Mouse (Mus musculus): Measurements from ENCODE around the gene Cldn34b2. TPM values are rescaled to one million over a fixed set of nuclear protein-coding genes. Genes with fewer than 3 reads are reported as not detected.
"Not testable (repeated sequence)": the region's sequence is repeated elsewhere in the genome, so short reads cannot be mapped to it uniquely, and the experiment has no call there.

Cldn34b2 gene
- not detected in 2 replicates for polyA plus RNA-seq (2012; rRNA removed)
- not detected in 2 replicates for polyA plus RNA-seq (2014; fragmentation: Nextera tagmentation; extraction: Ambion mirVana)

GRCm38 (mm10) chrX:155128312-155128711 is at the start of gene Cldn34b2:
Cldn34b2 (minus strand) TSS chrX:155128412.
- not testable (repeated sequence) for ATAC-seq (ENCODE audit: insufficient read depth)

GRCm38 (mm10) chrX:155177640-155178039 is 49.4 kb upstream of the Cldn34b2 start:
- Histone ChIP-seq H3K36me3 (replicated peaks; ENCODE audit: control insufficient read depth, insufficient read depth, low read depth) (no peaks in the 10 kb centered on the region), H3K9me3 (ENCODE audit: control insufficient read depth, low read length) (no peaks in the 10 kb centered on the region), H3K4me2 (ENCODE audit: low read depth) (no peak overlapping the region), H3K27me3 (ENCODE audit: control insufficient read depth, insufficient read depth, low read length) (no peaks in the 10 kb centered on the region), H3K4me1 (replicated peaks; ENCODE audit: control insufficient read depth in 2 of 2, insufficient read depth in 2 of 2, low read length in 1 of 2) (no peaks in the 10 kb centered on the region), H3K27ac (no peak overlapping the region), H3K9ac (replicated peaks) (no peak overlapping the region), H3K4me3 (ENCODE audit: insufficient read depth in 1 of 2, low read depth in 2 of 2, low read length in 2 of 2) (no peak overlapping the region)
- ATAC-seq (ENCODE audit: insufficient read depth) (no peak), DNase-seq (ENCODE audit: low read depth in 3 of 3, low spot score in 3 of 3) (no peak)
- no peak for TF ChIP-seq EP300 (IDR thresholded peaks at IDR 0.05; ENCODE audit: low read depth)
- TF ChIP-seq CTCF (IDR thresholded peaks at IDR 0.05; ENCODE audit: low read depth): no peak
- whole genome bisulfite sequencing (ENCODE audit: insufficient replicate concordance): 44% methylated on average over 2 of the region's 2 CpGs

More at GRCm38 (mm10) chrX:155128312-155128711, at the start of gene Cldn34b2:
- H3K9ac ChIP-seq (replicated peaks); H3K4me2 ChIP-seq (ENCODE audit: low read depth); H3K4me3 ChIP-seq (ENCODE audit: insufficient read depth in 1 of 2, low read depth in 2 of 2, low read length in 2 of 2); H3K27me3 ChIP-seq (ENCODE audit: control insufficient read depth, insufficient read depth, low read length); DNase-seq (ENCODE audit: low read depth in 3 of 3, low spot score in 3 of 3); H3K36me3 ChIP-seq (replicated peaks; ENCODE audit: control insufficient read depth, insufficient read depth, low read depth); H3K4me1 ChIP-seq (replicated peaks; ENCODE audit: control insufficient read depth in 2 of 2, insufficient read depth in 2 of 2, low read length in 1 of 2); H3K9me3 ChIP-seq (ENCODE audit: control insufficient read depth, low read length); H3K27ac ChIP-seq: not testable (repeated sequence)
- WGBS (ENCODE audit: insufficient replicate concordance): 58% methylated on average over 3 of the region's 3 CpGs

DNA sequence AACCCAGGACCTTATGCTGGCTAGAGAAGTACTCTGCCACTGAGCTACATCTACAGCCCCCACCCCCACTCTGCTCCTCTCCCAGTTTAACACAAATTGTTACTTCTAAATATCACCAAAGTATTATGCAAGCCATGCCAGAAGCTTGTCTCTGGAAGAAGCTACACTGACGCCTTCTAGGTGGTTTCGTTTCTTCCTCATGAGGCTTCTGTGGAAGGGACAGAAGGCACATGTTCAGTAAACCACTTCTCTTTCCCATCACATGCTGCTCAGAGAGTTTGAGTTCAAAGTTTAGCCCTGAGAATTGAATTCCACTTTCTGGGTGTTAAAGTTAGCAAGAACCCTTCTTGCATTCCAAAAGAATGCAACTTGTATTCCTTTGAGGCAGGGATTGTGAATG is 49.0 kb upstream of the Cldn34b2 start:
- H3K27ac ChIP-seq: no peak overlapping the region
- ATAC-seq (ENCODE audit: insufficient read depth): no peak

DNA sequence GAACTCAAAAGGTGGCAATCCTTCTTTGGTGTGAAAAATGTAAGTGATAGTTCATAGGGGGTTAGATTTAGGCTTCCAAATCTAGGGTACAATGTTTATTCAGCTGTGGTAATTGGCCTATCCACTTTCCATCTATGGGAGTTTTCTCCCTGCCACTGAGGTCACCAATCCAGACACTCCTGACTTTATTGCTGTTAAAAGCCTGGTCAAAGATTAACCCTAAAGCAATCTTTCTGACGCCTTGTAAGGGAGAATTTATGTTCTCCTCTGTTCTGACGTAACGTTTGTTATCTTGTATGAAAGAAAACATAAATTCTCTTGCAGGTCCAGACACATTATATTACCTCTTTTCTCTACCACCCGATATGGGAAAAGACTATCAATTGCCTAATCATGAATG is 47.4 kb upstream of the Cldn34b2 start:
- no peaks in the 10 kb centered on the region for H3K4me1 ChIP-seq (replicated peaks; ENCODE audit: control insufficient read depth in 2 of 2, insufficient read depth in 2 of 2, low read length in 1 of 2)
- WGBS (ENCODE audit: insufficient replicate concordance): 50% methylated on average over 4 of the region's 4 CpGs
- no peaks in the 10 kb centered on the region for H3K36me3 ChIP-seq (replicated peaks; ENCODE audit: control insufficient read depth, insufficient read depth, low read depth)
- no peak for ATAC-seq (ENCODE audit: insufficient read depth)
- no peak overlapping the region for H3K4me2 ChIP-seq (ENCODE audit: low read depth)
- no peak overlapping the region for H3K27ac ChIP-seq
- no peak overlapping the region for H3K9ac ChIP-seq (replicated peaks)
- H3K9me3 ChIP-seq (ENCODE audit: control insufficient read depth, low read length): no peaks in the 10 kb centered on the region
- DNase-seq (ENCODE audit: low read depth in 3 of 3, low spot score in 3 of 3): no peak
- TF ChIP-seq EP300 (IDR thresholded peaks at IDR 0.05; ENCODE audit: low read depth) (no peak), CTCF (IDR thresholded peaks at IDR 0.05; ENCODE audit: low read depth) (no peak)
- no peaks in the 10 kb centered on the region for H3K27me3 ChIP-seq (ENCODE audit: control insufficient read depth, insufficient read depth, low read length)
- no peak overlapping the region for H3K4me3 ChIP-seq (ENCODE audit: insufficient read depth in 1 of 2, low read depth in 2 of 2, low read length in 2 of 2)

More for the DNA sequence above, 49.0 kb upstream of the Cldn34b2 start:
- TF ChIP-seq CTCF (IDR thresholded peaks at IDR 0.05; ENCODE audit: low read depth): no peak
- no peak for TF ChIP-seq EP300 (IDR thresholded peaks at IDR 0.05; ENCODE audit: low read depth)
- H3K4me1 ChIP-seq (replicated peaks; ENCODE audit: control insufficient read depth in 2 of 2, insufficient read depth in 2 of 2, low read length in 1 of 2): no peaks in the 10 kb centered on the region
- DNase-seq (ENCODE audit: low read depth in 3 of 3, low spot score in 3 of 3): no peak
- H3K9ac ChIP-seq (replicated peaks): no peak overlapping the region
- no peaks in the 10 kb centered on the region for H3K27me3 ChIP-seq (ENCODE audit: control insufficient read depth, insufficient read depth, low read length)
- no peaks in the 10 kb centered on the region for H3K36me3 ChIP-seq (replicated peaks; ENCODE audit: control insufficient read depth, insufficient read depth, low read depth)
- H3K4me2 ChIP-seq (ENCODE audit: low read depth): no peak overlapping the region
- H3K9me3 ChIP-seq (ENCODE audit: control insufficient read depth, low read length): no peaks in the 10 kb centered on the region
- WGBS (ENCODE audit: insufficient replicate concordance): 24% methylated on average over 2 of the region's 2 CpGs
- no peak overlapping the region for H3K4me3 ChIP-seq (ENCODE audit: insufficient read depth in 1 of 2, low read depth in 2 of 2, low read length in 2 of 2)

DNA sequence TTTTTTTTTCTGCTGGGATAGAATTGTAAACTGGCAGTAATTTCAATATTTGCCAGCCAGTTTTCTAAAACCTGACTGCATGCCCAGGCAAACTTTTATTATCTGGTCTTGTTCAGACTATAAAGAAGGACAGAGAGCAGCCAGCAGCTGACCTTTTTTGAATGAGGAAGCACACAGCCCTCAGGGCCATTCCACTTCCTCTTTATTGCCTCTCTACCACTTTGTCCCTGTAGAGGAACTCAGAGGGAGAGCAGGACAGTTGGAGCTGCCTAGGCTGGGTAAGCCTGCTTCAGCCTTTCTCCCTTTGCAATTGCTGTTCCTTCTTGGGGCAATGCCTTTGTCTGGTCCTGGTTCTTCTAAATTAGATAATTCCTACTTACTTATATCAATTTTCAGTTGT is 44.1 kb upstream of the Cldn34b2 start:
- no peak for TF ChIP-seq EP300 (IDR thresholded peaks at IDR 0.05; ENCODE audit: low read depth)
- TF ChIP-seq CTCF (IDR thresholded peaks at IDR 0.05; ENCODE audit: low read depth): no peak
- Histone ChIP-seq H3K36me3 (replicated peaks; ENCODE audit: control insufficient read depth, insufficient read depth, low read depth) (no peaks in the 10 kb centered on the region), H3K4me1 (replicated peaks; ENCODE audit: control insufficient read depth in 2 of 2, insufficient read depth in 2 of 2, low read length in 1 of 2) (no peaks in the 10 kb centered on the region), H3K9ac (replicated peaks) (no peak overlapping the region), H3K27ac (no peak overlapping the region), H3K27me3 (ENCODE audit: control insufficient read depth, insufficient read depth, low read length) (no peaks in the 10 kb centered on the region), H3K9me3 (ENCODE audit: control insufficient read depth, low read length) (no peaks in the 10 kb centered on the region), H3K4me2 (ENCODE audit: low read depth) (no peak overlapping the region), H3K4me3 (ENCODE audit: insufficient read depth in 1 of 2, low read depth in 2 of 2, low read length in 2 of 2) (no peak overlapping the region)
- DNase-seq (ENCODE audit: low read depth in 3 of 3, low spot score in 3 of 3) (no peak), ATAC-seq (ENCODE audit: insufficient read depth) (no peak)
